Mouse (Mus musculus) ES-E14 (cell line): ENCODE measurements around the gene Ppp2r5e. TPM values are rescaled to one million over a fixed set of nuclear protein-coding genes. Genes with fewer than 3 reads are reported as not detected.

Experiments
- DNase-seq: peaks from one replicate; pipeline ENCODE4 v3.0.0-alpha.2; 2013; ENCODE audit warnings: low read depth, low spot score
- H3K27ac ChIP-seq: 2 replicates; pipeline ENCODE4 v1.5.1; 2012; ENCODE audit warnings: low read depth, mild to moderate bottlenecking, low read length, moderate library complexity, mixed read lengths; ENCODE audit not compliant: poor library complexity, insufficient read depth, severe bottlenecking
- H3K36me3 ChIP-seq: 2 replicates; pipeline ENCODE4 v1.6.1; 2012; ENCODE audit warnings: mild to moderate bottlenecking, low read length, moderate library complexity, mixed read lengths; ENCODE audit not compliant: control insufficient read depth, poor library complexity, insufficient read depth, severe bottlenecking
- H3K4me1 ChIP-seq, 2 experiments: fragments of 150-350 bp in 1 of 2; sonication (generic) in 1 of 2; 2 replicates each; pipeline ENCODE4 v1.6.1; 2012; ENCODE audit warnings: low read length in 2 of 2, mild to moderate bottlenecking in 1 of 2, mixed read lengths in 1 of 2; ENCODE audit not compliant: control insufficient read depth in 2 of 2, insufficient read depth in 2 of 2, poor library complexity in 1 of 2
- H3K4me3 ChIP-seq, 2 experiments: fragments of 150-350 bp in 1 of 2; sonication (generic) in 1 of 2; 2 replicates each; pipeline ENCODE4 v1.5.1; 2012; ENCODE audit warnings: low read length in 2 of 2, low read depth in 1 of 2, mild to moderate bottlenecking in 1 of 2, mixed read lengths in 1 of 2; ENCODE audit not compliant: insufficient read depth in 1 of 2, poor library complexity in 1 of 2, severe bottlenecking in 1 of 2
- H3K9ac ChIP-seq: 2 replicates; pipeline ENCODE4 v1.6.1; 2012; ENCODE audit warnings: low read depth, mild to moderate bottlenecking, low read length, mixed read lengths; ENCODE audit not compliant: poor library complexity, insufficient read depth, severe bottlenecking
- H3K9me3 ChIP-seq: fragments of 150-350 bp; sonication (generic); 2 replicates; pipeline ENCODE4 v1.6.1; 2012; ENCODE audit warnings: low read depth, mild to moderate bottlenecking, low read length; ENCODE audit not compliant: control insufficient read depth, insufficient read depth
- CHD2 ChIP-seq: IDR thresholded peaks from 2 replicates; pipeline ENCODE4 v1.6.1; 2014; ENCODE audit warnings: mild to moderate bottlenecking, low read depth, low read length, inconsistent platforms
- HCFC1 ChIP-seq: IDR thresholded peaks from 2 replicates; pipeline ENCODE4 v1.6.1; 2012; ENCODE audit warnings: low read length, inconsistent platforms, borderline replicate concordance; ENCODE audit not compliant: insufficient read depth
- MAFK ChIP-seq: IDR thresholded peaks from 2 replicates; pipeline ENCODE4 v1.6.1; 2014; ENCODE audit warnings: mild to moderate bottlenecking, low read depth, low read length, inconsistent platforms; ENCODE audit not compliant: insufficient read depth
- ZC3H11A ChIP-seq: IDR thresholded peaks from 2 replicates; pipeline ENCODE4 v1.6.1; 2012; ENCODE audit warnings: low read depth, mild to moderate bottlenecking, inconsistent platforms, low read length, borderline replicate concordance
- ZNF384 ChIP-seq: IDR thresholded peaks from 2 replicates; pipeline ENCODE4 v1.6.1; 2012; ENCODE audit warnings: low read depth, low read length, inconsistent platforms
- in situ Hi-C, 2 experiments: fragments of 600-800 bp; cut with MboI; formaldehyde crosslinking; loops; one replicate each; pipeline ENCODE4 v1.15.1; 2025; ENCODE audit warnings: low sequenced_read_pairs in 2 of 2, inconsistent platforms in 1 of 2; ENCODE audit not compliant: unreplicated experiment in 2 of 2
- total RNA-seq: library from RNA; depleted of rRNA; stranded (reverse); fragments of 300-350 nt; gene quantifications from 2 replicates; pipeline ENCODE4 v1.2.3, GENCODE M21; 2012

Gene Ppp2r5e
- total RNA-seq, 1 experiment, result 16.6 TPM

DNA sequence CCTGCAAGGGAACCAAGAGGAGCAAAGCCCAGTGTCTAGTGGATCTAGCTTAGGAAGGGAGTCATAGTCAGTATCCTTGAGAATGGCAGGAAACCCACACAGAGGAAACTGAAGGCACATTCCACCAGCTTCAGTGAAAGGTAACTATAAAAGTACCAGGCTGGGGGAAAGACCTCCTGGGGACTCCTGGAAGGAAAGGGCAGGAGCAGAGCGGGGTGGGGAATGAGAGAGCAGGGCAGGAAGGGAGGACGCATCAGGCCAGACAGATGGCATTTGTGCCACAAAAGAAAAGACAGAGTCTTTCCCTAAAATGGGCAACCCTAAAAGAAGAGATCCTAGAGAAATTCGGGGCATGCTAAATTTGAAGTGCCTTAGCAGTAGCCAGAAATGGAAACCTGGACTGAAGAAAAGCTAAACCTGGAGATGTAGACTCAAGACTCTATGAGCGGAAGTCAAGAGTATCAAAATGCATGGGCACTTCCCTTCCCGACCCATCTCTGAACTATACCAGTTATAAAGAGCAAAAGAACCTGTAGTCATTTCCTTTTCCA is 55.3 kb downstream of the Ppp2r5e start:
- DNase-seq, result no peak
- Histone ChIP-seq H3K9ac (no peak overlapping the region), H3K4me3 (no peak overlapping the region), H3K36me3 (no peaks in the 10 kb centered on the region), H3K4me1 (peaks cover 9 to 15% of the 10 kb centered on the region in 2 experiments; a peak in 3 of 4 replicates), H3K27ac (no peak overlapping the region), H3K9me3 (no peaks in the 10 kb centered on the region)
- in situ Hi-C loops, result no loop called here
- no peak for TF ChIP-seq ZC3H11A
- no peak for TF ChIP-seq HCFC1
- TF ChIP-seq CHD2, result no peak
- TF ChIP-seq MAFK, result no peak
- no peak for TF ChIP-seq ZNF384

GRCm38 (mm10) chr12:75539228-75539627 is 56.8 kb downstream of the Ppp2r5e start:
- Histone ChIP-seq H3K27ac (no peak overlapping the region), H3K4me1 (peaks cover 9 to 15% of the 10 kb centered on the region in 2 experiments; a peak in 3 of 4 replicates), H3K9me3 (no peaks in the 10 kb centered on the region), H3K9ac (no peak overlapping the region), H3K4me3 (no peak overlapping the region), H3K36me3 (no peaks in the 10 kb centered on the region)
- DNase-seq, result no peak
- in situ Hi-C loops, result no loop called here
- TF ChIP-seq ZNF384 (no peak), HCFC1 (no peak), ZC3H11A (no peak), CHD2 (no peak), MAFK (no peak)

GRCm38 (mm10) chr12:75537673-75538423 is 58.2 kb downstream of the Ppp2r5e start:
- H3K9ac ChIP-seq, result no peak overlapping the region
- TF ChIP-seq MAFK, result no peak
- no peak for TF ChIP-seq ZNF384
- TF ChIP-seq CHD2, result no peak
- H3K4me3 ChIP-seq, result no peak overlapping the region
- in situ Hi-C loops, result no loop called here
- H3K9me3 ChIP-seq, result no peaks in the 10 kb centered on the region
- peaks cover 9 to 13% of the 10 kb centered on the region in 2 experiments; a peak in 3 of 4 replicates for H3K4me1 ChIP-seq
- no peaks in the 10 kb centered on the region for H3K36me3 ChIP-seq
- no peak for DNase-seq
- H3K27ac ChIP-seq, result no peak overlapping the region

DNA sequence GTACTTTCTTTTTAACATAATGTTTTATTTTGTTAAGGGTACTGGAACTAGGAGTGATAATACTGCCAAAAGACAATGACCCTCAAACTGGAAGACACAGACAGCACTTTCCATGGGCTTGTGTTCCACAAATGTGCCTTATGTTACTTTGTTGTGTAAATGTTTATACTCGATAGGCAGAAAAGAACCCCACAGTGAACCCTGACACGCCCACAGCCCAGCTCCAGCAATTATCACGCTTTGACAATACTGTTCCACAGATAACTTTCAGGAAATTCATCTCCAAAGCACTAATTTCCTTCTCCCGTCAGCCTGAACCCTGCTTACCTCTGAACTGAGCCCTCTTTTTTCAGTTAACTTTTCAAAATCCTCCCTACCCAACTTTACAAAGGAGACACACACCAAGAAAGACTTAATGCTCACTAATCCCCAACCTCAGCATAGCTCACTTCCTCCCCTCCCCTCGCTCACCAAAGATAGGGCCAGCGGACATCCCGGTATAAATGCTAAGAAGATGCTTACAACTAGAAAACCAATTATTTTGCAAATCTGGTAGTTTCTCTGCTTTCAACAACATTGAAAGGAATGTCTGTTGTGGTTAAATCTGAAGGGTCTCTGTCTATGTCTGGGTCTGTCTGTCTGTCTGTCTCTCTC is 58.9 kb downstream of the Ppp2r5e start:
- in situ Hi-C loops, result no loop called here
- TF ChIP-seq HCFC1 (no peak), MAFK (no peak), ZNF384 (no peak), ZC3H11A (no peak), CHD2 (no peak)

More for the DNA sequence above, 58.9 kb downstream of the Ppp2r5e start:
- Histone ChIP-seq H3K4me1 (peaks cover 9 to 13% of the 10 kb centered on the region in 2 experiments; a peak in 3 of 4 replicates), H3K9ac (no peak overlapping the region), H3K9me3 (no peaks in the 10 kb centered on the region), H3K27ac (no peak overlapping the region), H3K36me3 (no peaks in the 10 kb centered on the region), H3K4me3 (no peak overlapping the region)
- no peak for DNase-seq
